Mouse (Mus musculus) v-Abl transformed pro-B cells (cell line): ENCODE measurements around the gene Sdad1.
"Not testable (repeated sequence)": the region's sequence is repeated elsewhere in the genome, so short reads cannot be mapped to it uniquely, and the experiment has no call there.

Experiments used
- in situ Hi-C, 2 experiments: fragments of 400-800 bp; cut with MboI; formaldehyde crosslinking; loops; one replicate each; pipeline ENCODE4 v1.15.1; 2025; ENCODE audit not compliant: unreplicated experiment in 2 of 2

Gene Sdad1

DNA sequence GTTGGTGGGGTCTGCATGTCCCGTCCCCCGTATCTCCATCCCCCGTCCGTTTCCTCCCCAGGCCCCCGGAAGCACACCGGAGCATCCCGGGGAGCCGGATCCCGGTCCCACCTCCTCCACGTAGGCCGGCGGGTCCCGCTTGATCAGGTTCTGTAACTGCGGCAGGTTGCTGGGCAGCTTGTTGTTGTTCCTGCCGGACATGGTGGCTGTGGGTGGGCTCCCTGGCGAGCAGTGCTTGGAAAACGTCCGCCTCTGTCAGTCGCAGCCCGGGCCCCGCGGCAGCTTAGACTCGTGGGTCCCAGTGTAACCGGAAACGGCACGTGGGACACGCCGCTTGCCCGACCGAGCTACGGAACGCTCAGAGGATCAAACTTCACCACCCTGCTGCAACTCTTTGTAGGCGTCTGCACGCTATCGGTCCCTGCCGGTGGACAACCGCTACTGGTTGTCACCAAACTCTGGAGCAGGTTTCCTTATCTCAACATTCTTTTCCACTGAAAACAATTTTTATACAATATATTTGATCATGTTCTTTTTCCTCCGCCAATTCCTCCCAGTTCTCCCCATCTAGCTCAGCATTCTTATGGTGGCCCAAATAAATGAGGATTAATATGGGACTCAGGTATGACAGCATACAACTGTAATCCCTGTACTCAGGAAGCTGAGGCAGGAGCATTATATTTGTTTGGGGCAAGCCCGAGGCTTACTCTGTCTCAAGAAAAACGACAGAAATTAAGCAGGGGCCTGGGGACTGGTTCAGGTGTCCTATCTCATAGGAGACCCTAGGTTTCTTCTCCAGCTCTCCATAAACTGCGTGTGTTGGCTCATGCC is at the start of gene Sdad1:
Gene Sdad1, minus strand, starts transcription at position 799 of the 831 bp plus-strand sequence.
- in situ Hi-C loops: loop anchor here (5.0 to 25.0 kb wide), 6 partner anchors 67 to 652 kb away; partner anchors contain the start of gene Scarb2 (in 1 of the 2)

DNA sequence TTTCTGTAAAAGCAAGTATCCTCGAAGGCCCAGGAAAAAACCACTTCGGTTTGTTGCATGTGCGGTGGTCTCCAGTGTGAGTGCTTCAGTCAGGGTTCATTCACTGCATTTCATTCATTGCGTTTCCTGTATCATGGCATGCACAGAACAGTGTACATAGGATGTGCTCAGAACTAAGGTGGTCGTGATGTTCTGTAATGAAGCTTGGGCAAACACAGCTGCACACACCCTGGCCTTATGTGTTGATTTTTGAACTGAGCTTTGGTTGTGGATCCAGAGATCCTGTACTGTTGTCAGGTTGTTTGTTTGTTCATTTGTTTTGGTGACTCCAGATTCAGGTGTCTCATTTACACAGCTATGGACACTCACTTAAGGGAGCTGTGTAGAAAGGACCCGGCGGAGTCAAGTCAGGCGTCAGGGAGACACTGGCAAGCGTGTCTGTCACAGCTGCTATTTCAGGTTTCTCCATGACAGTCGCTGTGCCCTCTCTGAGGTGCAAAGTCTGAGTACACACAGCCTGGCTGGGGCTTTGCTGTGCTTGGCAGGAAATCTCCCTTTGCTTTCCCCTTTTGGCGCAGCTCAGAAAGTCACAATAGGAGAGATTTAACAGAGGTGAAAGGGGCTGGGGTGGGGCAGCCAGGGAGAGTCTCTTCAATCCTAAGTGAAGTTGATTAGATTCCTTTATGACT is 48.6 kb upstream of the Sdad1 start:
- in situ Hi-C loops: no loop called here

DNA sequence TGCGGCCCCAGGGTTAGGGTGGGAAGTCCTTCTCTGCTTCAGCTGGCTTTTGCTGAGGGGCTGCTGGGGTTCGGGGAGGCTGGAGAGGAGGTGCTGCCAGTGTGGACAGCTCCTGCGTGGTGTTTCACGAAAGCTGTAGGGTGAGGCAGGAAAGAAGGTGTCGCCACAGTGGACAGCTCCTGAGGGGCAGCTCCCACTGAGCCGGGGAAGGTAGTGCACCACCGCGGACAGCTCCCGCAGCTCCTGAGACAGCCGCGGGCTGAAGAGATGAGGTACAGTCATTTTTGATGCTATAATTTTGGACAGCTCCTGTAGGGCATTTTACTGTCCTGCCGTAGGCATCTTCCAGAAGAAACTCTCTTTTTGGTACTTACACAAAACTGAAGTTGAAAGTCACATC is 47.8 kb upstream of the Sdad1 start:
- in situ Hi-C loops: no loop called here

DNA sequence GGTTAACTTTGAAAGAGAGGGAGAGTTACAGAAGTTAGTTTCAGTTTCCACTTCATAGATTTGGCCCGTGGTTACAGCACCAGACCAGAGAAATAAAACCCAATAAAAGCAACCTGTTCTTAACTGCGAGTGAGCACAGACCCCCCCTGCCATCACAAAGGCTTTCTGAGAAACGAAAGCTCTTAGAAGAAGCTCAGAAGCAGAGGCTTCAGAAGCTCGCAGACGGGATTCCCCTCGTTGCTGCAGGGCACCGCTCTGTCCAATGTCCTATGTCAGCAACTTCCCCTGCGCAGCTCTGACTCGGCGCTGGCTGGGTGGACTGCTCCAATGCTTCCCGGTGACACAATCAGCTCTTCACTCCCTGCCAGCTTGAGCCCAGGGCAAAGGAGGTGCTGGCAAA is 43.2 kb upstream of the Sdad1 start:
- in situ Hi-C loops: no loop called here

DNA sequence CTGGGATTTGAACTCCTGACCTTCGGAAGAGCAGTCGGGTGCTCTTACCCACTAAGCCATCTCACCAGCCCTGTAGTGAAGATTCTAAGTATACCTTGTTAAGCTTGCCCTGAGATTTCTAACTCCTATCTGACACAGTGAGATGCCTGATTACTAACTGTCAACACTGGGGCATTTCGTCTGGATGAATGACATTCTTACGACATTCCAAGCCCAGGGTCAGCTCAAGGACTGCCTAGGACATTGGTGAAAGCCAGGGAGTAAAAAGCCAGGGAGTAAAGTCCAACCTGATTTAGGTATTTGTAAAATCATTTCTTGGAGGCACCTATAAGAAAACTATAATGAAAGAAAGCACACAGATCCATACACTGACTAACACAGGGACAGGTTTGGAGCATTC is 42.4 kb upstream of the Sdad1 start:
- in situ Hi-C loops: not testable (repeated sequence)

DNA sequence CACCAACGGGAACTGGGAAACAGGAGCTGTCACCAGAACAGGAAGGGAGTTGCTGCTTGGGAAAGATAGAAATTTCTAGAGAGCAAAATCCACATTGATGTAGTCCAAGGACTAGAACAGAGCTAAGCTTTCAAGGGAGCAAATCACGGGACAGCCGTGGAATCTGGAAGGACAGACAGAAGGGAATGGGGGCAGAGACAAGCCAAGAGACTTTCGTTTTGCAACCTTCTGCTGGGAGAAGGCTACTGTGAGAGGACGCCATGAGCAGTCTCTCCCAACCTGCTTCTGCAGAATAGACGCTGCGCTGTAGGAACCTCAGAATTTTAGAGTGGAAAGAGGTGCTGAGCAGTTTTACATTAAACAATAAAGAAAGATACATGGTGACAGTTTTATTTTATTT is 39.5 kb upstream of the Sdad1 start:
- in situ Hi-C loops: no loop called here

DNA sequence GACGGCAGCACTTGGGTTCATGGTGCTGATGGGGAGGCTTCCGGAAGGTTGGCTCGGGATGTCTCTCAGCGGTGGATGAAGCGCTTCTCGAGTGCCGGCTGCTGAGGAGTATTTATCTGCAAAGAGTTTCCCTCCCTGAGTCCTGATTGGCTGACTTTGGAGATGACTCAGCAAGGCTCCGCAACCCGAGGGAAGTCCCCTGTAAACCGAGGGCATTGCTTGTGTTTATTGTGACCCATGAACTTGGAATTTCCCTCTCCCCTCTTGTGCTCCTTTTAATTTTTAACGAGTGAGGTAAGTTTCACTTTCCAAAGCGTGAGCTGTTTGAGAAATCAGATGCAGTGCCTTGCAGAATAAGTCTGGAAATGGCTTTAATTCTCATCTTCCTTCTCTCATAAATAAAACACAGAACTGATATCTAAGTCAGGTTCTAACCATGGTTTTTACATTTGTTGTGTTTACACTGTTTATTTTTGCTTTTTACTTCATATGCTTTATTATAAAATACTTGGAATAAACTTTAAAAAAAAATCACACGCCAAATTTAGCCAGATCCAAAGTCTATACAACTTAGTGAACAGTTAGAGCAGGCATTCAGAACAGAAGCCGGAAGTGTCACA is 38.6 kb upstream of the Sdad1 start, which contains the start of gene Cxcl10:
Gene Cxcl10, minus strand, starts transcription at position 96 of the 620 bp plus-strand sequence.
- in situ Hi-C loops: no loop called here

DNA sequence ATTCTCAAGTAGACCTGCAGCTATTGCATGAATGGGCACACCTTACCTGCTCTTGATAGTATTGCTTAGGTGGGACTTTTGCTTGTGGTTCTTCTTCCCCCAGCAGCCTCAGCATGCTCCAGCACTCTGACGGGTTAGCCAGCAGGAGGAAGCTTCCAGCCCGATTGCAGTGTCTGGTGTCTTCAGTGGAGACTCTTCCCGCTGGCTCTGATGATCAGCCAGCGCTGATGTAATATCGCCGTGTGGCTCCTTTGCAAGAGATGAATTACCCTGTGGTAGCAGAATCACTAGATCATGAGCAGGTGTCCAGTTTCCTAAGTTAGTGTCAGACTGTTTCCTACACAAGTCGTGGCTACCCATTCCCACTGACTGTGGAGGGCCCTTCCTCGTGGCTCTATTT is 34.7 kb upstream of the Sdad1 start:
- in situ Hi-C loops: no loop called here

DNA sequence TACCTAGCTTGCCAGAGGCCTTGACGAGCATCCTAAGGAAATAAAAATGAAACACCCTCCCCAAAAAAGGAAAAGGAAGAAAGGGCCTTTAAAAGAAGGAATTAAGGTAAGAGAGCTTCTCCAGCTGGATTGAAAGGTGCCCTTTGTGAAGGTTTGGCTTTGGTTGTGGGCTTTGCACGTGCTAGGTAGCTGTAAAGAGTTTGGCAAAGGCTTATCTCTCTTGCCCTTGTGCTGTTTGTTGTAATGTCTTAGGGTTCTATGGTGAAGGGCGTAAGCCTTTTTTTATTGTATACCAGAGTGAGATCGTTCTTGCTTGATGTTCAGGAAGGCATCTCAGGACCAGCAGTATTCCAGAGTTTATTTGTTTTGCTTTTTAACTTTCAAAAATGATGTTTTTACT is 30.3 kb upstream of the Sdad1 start:
- in situ Hi-C loops: no loop called here

DNA sequence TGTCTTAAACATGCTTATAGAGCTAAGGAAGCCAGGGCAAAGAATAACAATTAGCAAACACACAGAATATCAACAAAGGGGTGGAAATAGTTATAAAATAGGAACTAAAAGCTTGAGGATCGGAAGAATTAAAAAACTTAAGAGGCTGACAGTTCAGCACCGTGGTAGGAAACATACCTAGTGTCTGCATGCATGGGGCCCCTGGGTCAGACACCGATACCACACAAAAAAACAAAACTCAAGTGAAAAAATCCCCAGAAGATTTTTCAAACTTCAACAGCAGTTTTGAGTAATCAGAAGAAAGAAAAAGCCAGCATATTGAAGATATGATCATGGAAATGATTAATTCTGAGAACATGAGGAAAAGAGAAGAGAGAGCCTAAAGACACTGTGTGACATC is 26.5 kb upstream of the Sdad1 start:
- in situ Hi-C loops: no loop called here

DNA sequence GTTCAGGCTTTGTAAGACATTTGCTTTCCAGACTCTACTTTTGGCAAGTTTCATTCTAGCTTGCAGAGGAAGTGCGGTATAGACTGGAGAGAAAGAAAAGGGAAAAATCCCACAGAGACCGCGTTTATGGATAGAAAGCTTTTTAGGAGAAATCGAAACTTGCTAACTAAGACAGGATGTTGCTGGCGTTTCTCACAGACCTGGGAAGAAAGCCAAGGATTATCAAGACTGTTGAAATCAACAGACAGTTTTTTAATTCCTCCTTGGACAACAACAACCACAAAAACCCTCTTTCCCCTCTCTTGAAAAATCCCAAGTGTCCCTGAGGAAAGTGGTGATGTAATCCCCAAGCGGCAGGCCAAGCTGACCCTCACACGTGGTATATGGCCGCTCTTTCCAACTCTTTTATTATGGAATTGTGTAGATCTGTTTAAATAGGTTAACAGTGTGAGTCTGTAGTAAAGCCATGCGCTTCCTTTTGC is 22.1 kb upstream of the Sdad1 start:
- in situ Hi-C loops: no loop called here

DNA sequence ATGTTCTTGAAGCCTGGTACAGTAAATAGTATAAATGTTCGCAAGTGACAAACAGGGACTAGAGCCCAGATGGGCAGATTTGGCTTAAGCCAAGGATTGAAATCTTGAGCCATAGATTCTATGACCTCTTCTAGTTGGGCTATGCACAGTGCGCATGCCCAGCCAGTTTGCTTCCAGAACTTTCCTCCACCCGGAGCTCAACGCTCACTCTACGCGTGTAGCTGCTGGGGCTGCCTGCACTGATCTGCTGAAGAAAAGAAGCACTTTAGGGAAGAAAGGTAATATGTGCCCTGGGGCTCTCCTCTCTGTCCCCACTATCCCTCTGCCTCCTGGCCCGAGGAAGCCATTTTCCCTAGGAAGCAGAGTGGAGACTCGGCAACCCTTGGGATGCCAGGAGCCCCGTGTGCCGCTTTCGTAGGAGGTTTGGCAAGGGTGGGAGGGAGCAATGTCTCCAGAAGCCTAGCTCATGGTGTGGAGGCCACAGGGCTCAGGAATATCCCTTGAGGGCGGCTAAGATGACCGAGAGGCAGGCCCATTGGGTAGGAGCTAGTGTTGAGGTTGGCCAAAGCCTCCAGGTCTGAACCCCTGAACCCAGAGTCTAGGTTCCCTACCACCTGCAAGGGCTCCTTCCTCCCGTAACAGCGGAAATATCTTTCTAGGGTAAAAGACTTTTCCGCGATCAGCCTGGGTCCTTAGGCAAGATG is 21.5 kb upstream of the Sdad1 start, which contains the start of gene Art3:
Gene Art3, plus strand, starts transcription at position 193 of the 704 bp plus-strand sequence.
- in situ Hi-C loops: no loop called here

DNA sequence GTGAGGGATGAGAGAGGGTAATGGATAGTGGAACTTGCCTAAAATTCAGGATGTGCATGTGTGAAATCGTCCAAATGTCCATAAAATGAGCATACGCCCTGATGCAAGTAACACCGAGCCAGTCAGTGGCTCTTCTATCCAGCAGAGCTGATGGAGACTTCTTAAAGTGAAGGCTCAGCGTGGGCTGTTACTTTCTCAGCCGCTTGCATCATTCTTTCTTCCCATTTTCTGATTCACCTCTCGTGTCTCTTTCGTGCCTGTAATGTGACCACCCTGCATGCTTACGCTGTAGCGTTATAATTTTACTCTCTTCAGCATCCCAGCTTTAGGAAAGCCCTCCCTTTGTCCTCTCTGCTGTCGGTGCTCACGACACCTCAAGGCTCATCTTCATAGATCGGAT is 20.8 kb upstream of the Sdad1 start:
- in situ Hi-C loops: no loop called here

DNA sequence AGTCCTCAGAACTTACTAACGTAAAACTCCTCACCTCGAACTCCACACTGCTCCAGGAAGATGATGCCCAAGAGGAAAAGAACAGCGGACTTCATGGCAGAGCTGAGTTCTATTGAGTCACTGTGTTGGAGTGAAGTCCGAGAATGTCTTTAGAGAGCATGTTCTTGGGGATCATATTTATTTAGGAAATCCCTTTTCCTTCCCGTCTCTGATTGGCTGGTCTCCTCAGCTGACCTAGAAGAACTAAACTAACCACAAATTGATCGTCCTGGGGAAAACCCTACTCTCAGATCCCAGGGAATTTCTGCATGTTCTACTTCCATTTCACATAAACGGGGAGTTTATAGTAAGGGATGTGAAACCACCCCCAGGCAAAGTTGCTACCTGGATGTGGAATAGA is 17.6 kb upstream of the Sdad1 start, which contains the start of gene Cxcl9:
Gene Cxcl9, minus strand, starts transcription at position 151 of the 400 bp plus-strand sequence.
- in situ Hi-C loops: no loop called here

DNA sequence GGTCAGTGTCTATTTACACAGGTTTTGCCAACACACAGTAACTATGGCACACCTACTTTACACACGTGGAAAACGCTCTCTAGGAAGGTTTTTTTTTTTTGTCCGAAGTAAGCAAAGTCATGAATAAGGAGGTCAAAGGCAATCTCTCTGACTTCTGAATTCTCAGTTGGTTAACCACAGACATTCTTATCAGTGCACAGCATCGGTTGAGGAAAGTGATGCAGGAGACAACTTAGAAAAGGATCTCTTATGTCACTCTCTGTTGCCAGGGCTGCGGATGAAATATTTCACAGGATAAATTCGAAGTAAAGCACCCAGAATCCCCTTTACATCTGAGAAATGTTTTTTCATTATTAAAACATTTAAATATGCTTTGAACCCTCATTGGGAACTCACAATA is 17.1 kb upstream of the Sdad1 start:
- in situ Hi-C loops: no loop called here

DNA sequence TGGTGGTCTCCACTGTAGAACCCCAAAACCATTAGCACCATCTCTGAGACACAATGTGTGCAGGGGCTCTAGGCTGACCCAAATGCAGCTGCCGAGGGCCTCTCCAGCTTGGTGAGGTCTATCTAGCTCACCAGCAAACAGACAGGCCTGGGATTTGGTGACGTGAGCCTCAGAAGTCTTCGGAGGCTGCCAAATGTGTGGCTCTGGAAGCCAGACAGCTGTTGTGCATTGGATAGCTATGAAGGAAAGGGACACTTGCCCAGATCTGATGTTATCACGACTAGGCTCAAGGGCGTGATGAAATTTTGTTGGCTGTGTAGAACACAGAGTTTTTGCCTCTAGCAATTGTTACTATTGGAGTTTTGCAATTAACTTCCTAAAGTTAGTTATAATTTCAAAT is 13.0 kb upstream of the Sdad1 start:
- in situ Hi-C loops: loop anchor here (25.0 kb wide), 2 partner anchors 189 to 639 kb away; partner anchors contain the start of gene Scarb2 (in 1 of the 2)

DNA sequence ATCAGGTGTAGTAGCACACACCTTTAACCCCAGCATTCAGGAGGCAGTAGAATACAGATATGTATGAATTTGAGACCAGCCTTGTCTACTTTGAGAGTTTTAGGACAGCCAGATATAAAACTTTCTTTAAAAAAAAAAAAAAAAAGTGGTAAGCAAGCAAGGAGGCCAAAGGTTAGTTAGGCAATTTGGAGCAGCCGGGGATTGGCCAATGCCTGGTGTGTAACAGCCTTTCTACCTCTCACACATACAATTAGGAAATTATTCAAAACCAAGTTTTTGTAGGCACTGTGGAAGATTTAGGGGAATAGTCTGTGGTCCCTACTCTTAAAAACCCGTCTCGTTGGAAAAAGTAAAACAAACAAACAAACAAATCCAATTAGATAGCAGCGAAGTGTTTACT is 12.3 kb upstream of the Sdad1 start:
- in situ Hi-C loops: loop anchor here (25.0 kb wide), 2 partner anchors 190 to 640 kb away; partner anchors contain the start of gene Scarb2 (in 1 of the 2)

DNA sequence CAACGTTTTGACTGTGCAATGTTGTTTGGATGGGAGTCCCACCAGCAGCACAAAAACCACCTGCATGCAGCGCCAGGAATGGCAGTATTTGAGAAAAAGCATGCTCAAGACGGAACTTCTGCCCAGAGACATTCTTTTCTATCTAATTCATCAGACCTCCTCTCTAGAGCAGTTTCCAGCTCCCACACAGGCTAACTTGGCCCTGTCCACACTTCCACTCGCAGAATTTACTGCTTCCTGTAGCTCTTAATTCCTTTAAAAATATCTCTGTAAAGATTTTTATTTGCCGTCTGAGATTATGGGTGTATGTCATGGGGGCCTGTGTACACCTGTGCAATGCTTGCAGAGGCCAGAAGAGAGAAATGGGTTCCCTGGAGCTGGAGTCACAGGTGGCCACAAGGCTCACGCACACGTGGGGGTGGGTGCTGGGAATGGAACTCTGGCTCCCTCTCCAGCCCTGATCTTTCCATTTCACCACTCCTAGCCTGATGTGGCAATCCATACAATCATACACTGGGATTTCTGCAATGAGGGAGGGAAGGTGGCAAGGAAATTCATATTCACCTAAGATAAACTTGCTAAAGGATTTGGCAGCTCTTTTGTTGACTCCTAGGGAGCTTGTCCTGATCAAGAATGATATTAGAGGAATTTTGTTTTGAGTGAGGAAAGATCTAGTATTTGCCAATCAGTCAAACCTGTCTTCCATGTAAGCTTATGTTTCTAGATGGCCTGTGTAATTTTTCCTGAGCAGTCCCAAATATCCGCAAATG is 11.5 kb upstream of the Sdad1 start:
- in situ Hi-C loops: loop anchor here (25.0 kb wide), 2 partner anchors 190 to 640 kb away; partner anchors contain the start of gene Scarb2 (in 1 of the 2)

DNA sequence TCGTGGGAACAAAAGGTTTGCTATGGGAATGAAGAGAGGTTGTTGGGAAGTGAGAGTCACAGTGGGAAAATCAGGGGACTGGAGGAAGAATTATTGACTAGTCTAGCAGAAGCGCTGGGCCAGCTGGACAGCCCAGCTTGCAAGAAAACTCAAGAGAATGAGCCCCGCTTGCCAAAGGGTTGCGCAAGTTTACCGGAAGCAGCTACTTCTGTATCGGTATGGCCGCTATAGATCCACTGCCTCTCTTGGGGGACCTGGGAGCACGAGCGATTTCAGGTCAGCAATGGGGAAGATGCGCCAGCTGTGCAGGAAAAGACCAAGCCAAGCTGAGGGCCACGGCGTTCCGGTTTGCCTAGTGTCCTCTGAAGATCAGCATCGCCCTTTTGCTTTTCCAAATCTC is 8.3 kb upstream of the Sdad1 start:
- in situ Hi-C loops: loop anchor here (10.0 to 25.0 kb wide), 3 partner anchors 194 to 644 kb away; partner anchors contain the start of gene Scarb2 (in 1 of the 2)
